13 mouse cellular contexts compared by ENCODE assay signal in the genomic region with DNA sequence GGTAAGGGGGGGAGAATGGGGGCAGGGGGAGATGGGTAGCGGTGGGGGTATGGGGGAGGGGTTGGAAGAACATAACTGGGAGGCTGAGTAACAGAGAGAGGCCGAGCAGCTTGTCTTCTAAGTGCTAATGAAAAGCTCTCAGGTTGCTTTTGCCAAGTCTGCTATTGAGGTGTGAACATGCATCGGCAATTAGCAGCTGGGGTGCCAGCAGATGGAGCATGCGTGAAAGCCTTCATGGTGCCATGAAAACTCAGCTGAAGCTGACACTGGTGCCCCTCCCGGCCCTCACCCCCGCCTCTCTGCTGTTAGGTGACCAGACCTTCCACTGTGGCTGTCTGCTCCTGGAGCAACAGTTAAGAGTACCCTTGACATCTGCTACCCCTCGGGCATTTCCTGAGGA. TPM values are rescaled to one million over a fixed set of nuclear protein-coding genes. Genes with fewer than 3 reads are reported as not detected.
A peak's percentile ranks its signal among the peaks of the same experiment; 100 is the strongest.
DNase-seq lines count a peak whose midpoint lies in the region.
"Had no signal": no experiment of that assay in that cellular context is flagged by ENCODE, and none has a peak within 500 bp of the region (broad histone marks: within the 10 kb centered on the region; RNA-seq: fewer than 3 reads in every experiment).

No protein-coding gene starts in this region.

- peak; percentile 48 to 55 for DNase-seq in left cerebral cortex, postnatal 10 days (ENCODE audit: extremely low spot score in 1 of 2, low spot score in 2 of 2)
- no peak for DNase-seq in left cerebral cortex, adult 11 months (ENCODE audit: low spot score)
- peak; percentile 73 for DNase-seq in brain, adult 2 months (ENCODE audit: low read depth, low spot score)
- peak; percentile 70 for DNase-seq in brain, embryonic 18.5 days (ENCODE audit: low read depth, low spot score)
- peak; percentile 65 to 85 for DNase-seq in right cerebral cortex, postnatal 10 days (ENCODE audit: low spot score in 2 of 2)
- DNase-seq in ovary, adult 18-20 months (ENCODE audit: low spot score) = no peak
- DNase-seq in heart, adult 18-20 months = no peak
- DNase-seq: cerebellum, adult 11 months; cerebellum, postnatal 36 days; kidney, postnatal 4 days; liver, embryonic 13.5 days; thymus, adult 2 months had no signal

- intact Hi-C loops in left cerebral cortex, postnatal 10 days (cut with DNase I) = no loop called here

RNA-seq across cellular contexts. Expression of a gene that starts 23.4 kb away (rescaled TPM):
- 10 to 100 TPM; 14.5 to 16.6 TPM for total RNA-seq in left cerebral cortex, postnatal 10 days (2021)
- 1 to 10 TPM; 8.4 to 9.4 TPM for total RNA-seq in heart, adult 18-20 months (2021)

RNA-seq across cellular contexts. Expression of a gene that starts 23.4 kb away (rescaled TPM):
- total RNA-seq in left cerebral cortex, postnatal 10 days (2021) = 10 to 100 TPM; 43.6 to 52.5 TPM
- 10 to 100 TPM; 79.1 to 87.3 TPM for total RNA-seq in heart, adult 18-20 months (2021)

RNA-seq across cellular contexts. Expression of a gene that starts 23.7 kb away (rescaled TPM):
- total RNA-seq in left cerebral cortex, postnatal 10 days (2021) = 10 to 100 TPM; 32.4 to 39.9 TPM
- total RNA-seq in heart, adult 18-20 months (2021) = 10 to 100 TPM; 14.2 to 21.2 TPM

RNA-seq across cellular contexts. Expression of a gene that starts 27.7 kb away (rescaled TPM):
- total RNA-seq in left cerebral cortex, postnatal 10 days (2021) = 10 to 100 TPM; 47.2 to 57.0 TPM
- total RNA-seq in heart, adult 18-20 months (2021) = not detected
- total RNA-seq: monocyte, adult 5-6 weeks had no signal

RNA-seq across cellular contexts. Expression of a gene that starts 46.9 kb away (rescaled TPM):
- total RNA-seq in left cerebral cortex, postnatal 10 days (2021) = 100 to 1,000 TPM; 107 to 121 TPM
- total RNA-seq in heart, adult 18-20 months (2021) = 10 to 100 TPM; 29.3 to 29.4 TPM
- total RNA-seq: monocyte, adult 5-6 weeks had no signal

Comparison
In these comparisons a context has a peak if more than half of its experiments do, and no peak if none do; other contexts are left out.
1. DNase-seq: peak in left cerebral cortex, postnatal 10 days (2 of 2), brain, adult 2 months (single experiment), brain, embryonic 18.5 days (single experiment) and right cerebral cortex, postnatal 10 days (2 of 2); none in left cerebral cortex, adult 11 months (single experiment), ovary, adult 18-20 months (single experiment) and heart, adult 18-20 months (0 of 2).